Mouse (Mus musculus) cerebellum, adult 2 months (tissue): Measurements from ENCODE around the gene Rrp36. TPM values are rescaled to one million over a fixed set of nuclear protein-coding genes. Genes with fewer than 3 reads are reported as not detected.

Source experiments
- DNase-seq, 2 experiments: peaks; one replicate each; pipeline ENCODE4 v3.0.0; 2021
- H3K27ac ChIP-seq: fragments of 200-500 bp; 2 replicates; pipeline ENCODE4 v1.5.1; 2012; ENCODE audit warnings: low read length, control low read depth, inconsistent platforms; ENCODE audit not compliant: insufficient read depth
- H3K27me3 ChIP-seq: fragments of 200-500 bp; 2 replicates; pipeline ENCODE4 v1.6.1; 2012; ENCODE audit warnings: inconsistent platforms, mild to moderate bottlenecking, low read length, moderate library complexity; ENCODE audit not compliant: control insufficient read depth, insufficient read depth
- H3K4me1 ChIP-seq: fragments of 200-500 bp; 2 replicates; pipeline ENCODE4 v1.6.1; 2011; ENCODE audit warnings: low read length; ENCODE audit not compliant: control insufficient read depth, insufficient read depth
- H3K4me3 ChIP-seq: fragments of 200-500 bp; replicated peaks from 2 replicates; pipeline ENCODE3; 2011; ENCODE audit warnings: mild to moderate bottlenecking, low read depth, low read length, control low read depth; ENCODE audit not compliant: insufficient read depth
- CTCF ChIP-seq: fragments of 200-500 bp; IDR thresholded peaks from 2 replicates; pipeline ENCODE4 v1.5.1; 2011; ENCODE audit warnings: low read depth, mild to moderate bottlenecking, control low read depth, low read length, moderate library complexity, borderline replicate concordance; ENCODE audit not compliant: insufficient read depth
- POLR2A ChIP-seq: fragments of 200-500 bp; IDR thresholded peaks from 2 replicates; pipeline ENCODE4 v1.6.1; 2011; ENCODE audit warnings: low read length, control low read depth, borderline replicate concordance; ENCODE audit not compliant: insufficient read depth
- WGBS: fragments of 180-500 bp; shearing (Covaris S2); methylation state at CpG from one replicate; pipeline ENCODE4 v1.1.7; 2018; 5-methylcytosine and 5-hydroxymethylcytosine counted together
- polyA plus RNA-seq: library from polyadenylated mRNA; depleted of rRNA; stranded (reverse); fragments of >200 nt; gene quantifications from 2 replicates; pipeline ENCODE4 v1.2.3, GENCODE M21; 2012

Gene Rrp36
- polyA plus RNA-seq, 1 experiment: 32.3 TPM

DNA sequence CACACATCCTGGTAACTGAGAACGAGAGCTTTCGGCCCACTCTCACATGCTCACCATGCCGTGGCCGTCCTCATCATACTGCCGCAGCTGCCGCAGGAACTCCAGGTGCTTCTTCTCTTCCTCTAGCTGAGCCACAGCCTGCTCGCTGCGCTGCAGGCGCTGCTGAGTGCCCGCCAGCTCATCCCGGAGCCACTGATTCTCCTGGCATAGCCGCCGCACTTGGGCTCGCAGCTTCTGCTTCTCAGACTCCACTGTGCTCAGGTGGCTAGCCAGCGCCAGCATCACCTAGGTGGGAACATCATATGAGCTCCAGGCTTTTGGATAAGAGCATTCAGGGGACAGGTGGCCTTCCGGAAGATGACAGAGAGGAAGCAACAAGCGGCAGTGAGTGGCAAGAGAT is 32.1 kb downstream of the Rrp36 start:
- DNase-seq: no peak
- Histone ChIP-seq H3K27ac (0 out of 2 replicates have a peak overlapping the region, but pooled peaks have one; percentile 40), H3K4me3 (no peak overlapping the region), H3K27me3 (no peaks in the 10 kb centered on the region), H3K4me1 (peaks cover 13% of the 10 kb centered on the region)
- TF ChIP-seq POLR2A (no peak), CTCF (no peak)
- 80% methylated on average over 17 of the region's 17 CpGs for WGBS

DNA sequence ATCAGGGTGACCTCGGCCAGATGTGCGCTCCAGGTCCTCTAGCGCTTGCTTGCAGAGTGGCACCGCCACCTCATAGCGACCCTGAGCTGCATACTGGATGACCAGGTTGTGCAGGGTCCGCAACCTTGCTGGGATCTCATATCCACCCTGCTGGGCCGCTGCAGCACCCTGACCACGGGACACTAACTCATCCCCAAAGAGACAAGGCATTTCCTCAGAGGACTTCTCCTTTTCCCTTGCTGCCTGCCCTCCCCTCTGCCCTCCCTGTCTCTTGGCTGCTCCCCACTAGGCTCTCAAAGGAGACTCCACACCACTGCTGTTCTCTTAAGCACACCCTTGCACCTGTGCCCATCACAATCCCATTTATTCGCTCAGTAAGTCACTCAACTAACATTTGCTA is 34.2 kb downstream of the Rrp36 start:
- TF ChIP-seq CTCF (no peak), POLR2A (no peak)
- WGBS: 79% methylated on average over 9 of the region's 9 CpGs
- H3K4me1 ChIP-seq: peaks cover 17% of the 10 kb centered on the region
- no peak overlapping the region for H3K27ac ChIP-seq
- no peak overlapping the region for H3K4me3 ChIP-seq
- DNase-seq: no peak
- no peaks in the 10 kb centered on the region for H3K27me3 ChIP-seq

DNA sequence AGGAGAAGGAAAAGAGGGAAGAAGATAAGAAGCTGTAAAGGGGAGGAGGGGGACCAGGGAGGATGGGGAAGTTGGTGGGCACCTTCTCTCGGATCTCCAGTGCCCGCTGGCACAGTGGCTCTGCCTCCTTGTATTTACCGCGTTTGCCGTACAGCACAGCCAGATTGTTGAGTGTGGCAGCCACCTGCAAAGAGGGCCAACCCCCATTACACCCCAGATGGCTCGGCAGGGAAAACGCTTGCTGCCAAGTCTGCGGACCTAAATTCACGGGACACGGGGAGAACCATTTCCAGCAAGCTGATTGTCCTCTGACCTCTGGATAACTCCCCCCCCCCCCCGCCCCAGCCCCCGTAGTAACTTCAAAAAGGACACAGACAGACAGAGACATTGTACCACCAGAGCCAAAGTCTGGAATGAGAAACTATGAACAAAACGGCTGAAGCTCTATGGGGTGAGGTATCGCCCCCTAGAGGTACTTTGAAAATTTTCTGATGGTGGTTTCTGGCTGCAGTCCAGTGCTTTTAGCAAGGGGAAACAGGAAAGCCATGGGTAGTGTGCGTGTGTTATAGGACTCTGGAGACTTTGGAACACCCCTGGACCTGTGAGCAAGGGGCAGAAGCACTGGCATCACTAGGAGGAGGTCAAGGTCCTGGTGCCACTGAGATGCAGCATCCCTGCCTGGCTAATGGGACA is 37.2 kb downstream of the Rrp36 start:
- 2% methylated on average over 15 of the region's 15 CpGs for WGBS

DNA sequence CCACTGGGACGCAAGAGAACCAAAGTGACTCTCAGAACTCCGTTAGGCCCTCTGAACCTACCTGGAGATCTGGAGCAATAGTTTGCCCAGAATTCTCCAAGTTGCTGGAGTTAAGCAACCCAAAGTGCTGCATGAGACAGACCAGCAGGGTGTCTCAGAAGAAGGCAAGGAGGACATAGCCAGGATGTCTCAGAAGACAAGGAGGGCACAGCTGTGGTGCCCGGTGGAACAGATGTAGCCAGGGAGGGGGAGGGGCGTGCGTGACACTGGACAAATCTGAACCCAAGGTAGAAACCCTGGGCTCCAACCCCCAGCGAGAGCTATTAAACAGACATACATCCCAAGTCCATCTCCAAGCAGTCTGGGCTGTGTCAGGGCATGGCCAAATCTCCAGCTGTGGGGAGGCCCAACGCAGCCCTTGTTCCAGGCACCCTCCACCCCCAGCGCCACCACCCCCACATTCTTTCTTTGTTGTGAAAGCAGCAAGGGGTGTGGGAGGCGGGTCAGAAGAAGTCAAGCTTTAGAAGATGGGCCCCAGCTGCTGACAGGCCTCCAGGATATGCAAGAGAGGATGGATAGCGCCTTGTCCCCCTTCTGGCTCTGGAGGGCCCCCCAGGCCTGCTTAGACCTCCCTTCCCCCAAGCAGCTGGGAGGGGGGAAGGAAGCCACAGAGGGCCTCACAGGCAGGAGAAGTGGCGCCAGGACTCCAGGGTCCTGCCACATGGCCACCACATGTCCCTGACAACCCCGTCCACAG is 44.3 kb downstream of the Rrp36 start:
- Histone ChIP-seq H3K27ac (no peak overlapping the region), H3K27me3 (no peaks in the 10 kb centered on the region), H3K4me3 (peak overlapping the region; percentile 79), H3K4me1 (peaks cover 8% of the 10 kb centered on the region)
- DNase-seq: no peak
- TF ChIP-seq CTCF: no peak
- 21% methylated on average over 12 of the region's 12 CpGs for WGBS

More for the DNA sequence above, 37.2 kb downstream of the Rrp36 start:
- no peak overlapping the region for H3K27ac ChIP-seq
- H3K4me1 ChIP-seq: peaks cover 7% of the 10 kb centered on the region
- H3K27me3 ChIP-seq: no peaks in the 10 kb centered on the region
- DNase-seq: peak; percentile 73 to 75
- TF ChIP-seq CTCF (peak; percentile 60), POLR2A (no peak)
- H3K4me3 ChIP-seq: peak overlapping the region; percentile 37

DNA sequence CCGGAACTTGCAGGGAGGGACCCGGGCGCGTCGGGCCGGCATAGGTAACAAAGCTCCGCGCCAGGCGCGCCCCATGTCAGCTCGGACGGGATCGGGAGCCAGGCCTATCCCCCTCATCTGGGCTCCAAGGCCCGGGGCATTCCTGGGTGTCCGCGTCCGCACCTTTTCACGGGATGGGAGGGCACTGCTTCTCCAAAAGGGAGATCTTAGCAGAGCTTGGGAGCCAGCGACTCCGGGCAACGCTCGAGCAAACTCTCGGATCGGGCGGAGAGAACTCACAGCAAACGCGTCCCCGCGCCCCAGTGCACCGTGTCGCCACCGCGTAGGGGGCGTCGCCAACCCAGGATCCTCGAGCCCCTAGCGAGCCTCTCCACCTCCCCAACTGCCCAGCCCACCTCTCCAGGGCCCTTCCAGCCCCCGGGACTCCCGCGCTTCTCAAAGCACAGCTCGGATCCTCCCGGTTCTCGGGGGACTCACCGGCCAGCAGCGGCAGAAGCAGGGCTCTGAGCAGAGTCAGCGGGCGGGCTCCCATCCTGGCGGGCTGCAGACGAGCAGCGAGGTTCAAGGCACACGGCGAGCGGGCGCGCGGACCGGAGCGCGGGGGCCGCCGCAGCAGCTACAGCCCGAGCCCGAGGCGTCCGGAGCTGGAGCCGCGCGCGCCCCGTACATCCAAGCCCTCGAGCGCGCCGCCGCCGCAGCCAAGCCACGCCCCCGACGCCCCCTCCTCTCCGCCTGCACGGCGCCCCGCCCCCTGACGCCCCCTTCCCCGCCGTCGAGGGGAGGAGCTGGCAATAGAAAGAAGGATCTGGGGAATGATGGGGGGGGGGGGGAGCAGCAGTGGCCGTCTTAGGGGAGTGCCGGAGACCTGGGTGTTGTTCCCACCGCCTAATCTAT is 45.1 kb downstream of the Rrp36 start, which contains the start of gene Ptk7:
TSS of gene Ptk7 (minus strand) at position 714 of the 894 bp plus-strand sequence.
- Histone ChIP-seq H3K27me3 (no peaks in the 10 kb centered on the region), H3K4me3 (peak within 1 kb of the TSS; percentile 79), H3K4me1 (peaks cover 8% of the 10 kb centered on the region), H3K27ac (0 out of 2 replicates have a peak within 1 kb of the TSS, but pooled peaks have one; percentile 15)
- TF ChIP-seq POLR2A (0 out of 2 replicates have a peak, but pooled peaks have one; percentile 12), CTCF (no peak)
- WGBS: under 1% methylated on average over 84 of the region's 90 CpGs
- peak; percentile 52 to 65 for DNase-seq

DNA sequence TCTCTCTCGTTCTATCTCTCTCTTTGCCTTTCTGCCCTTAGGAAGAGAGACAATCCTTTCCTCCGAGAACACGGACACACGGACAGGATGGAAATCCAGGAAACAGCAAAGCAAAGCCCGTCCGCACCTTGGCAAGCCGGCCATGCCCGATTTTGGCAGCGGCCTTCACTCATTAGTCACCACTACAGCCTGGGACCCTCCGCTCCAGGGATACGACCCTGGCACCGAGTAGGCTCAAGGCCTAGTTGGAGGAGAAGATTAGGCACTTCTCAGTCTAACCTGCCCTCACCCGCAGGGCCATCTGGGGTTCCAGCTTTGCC is 45.7 kb downstream of the Rrp36 start:
- 0 out of 2 replicates have a peak overlapping the region, but pooled peaks have one; percentile 15 for H3K27ac ChIP-seq
- WGBS: 3% methylated on average over 13 of the region's 13 CpGs

DNA sequence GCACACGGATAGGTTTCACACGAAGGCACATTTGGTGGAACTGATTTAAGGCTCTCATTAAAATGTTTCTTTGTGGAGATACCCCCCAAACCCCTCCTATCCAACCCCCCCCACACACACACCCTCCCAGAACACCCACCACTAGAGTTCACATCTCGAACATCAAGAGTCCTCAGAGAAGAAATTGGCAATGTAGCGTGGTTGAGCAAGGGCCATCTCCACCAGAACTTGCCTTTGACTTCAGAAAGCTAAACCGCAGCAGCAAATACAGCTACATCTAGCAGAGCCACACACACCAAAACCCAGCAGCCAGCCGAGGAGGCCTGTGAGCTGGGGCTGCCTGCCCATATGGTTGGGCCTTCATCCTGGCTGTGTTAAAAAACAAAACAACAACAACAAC is 46.7 kb downstream of the Rrp36 start:
- DNase-seq: no peak
- WGBS: 79% methylated on average over 6 of the region's 6 CpGs
- Histone ChIP-seq H3K4me1 (peaks cover 12% of the 10 kb centered on the region), H3K27me3 (no peaks in the 10 kb centered on the region), H3K4me3 (no peak overlapping the region), H3K27ac (no peak overlapping the region)
- TF ChIP-seq CTCF: no peak
- no peak for TF ChIP-seq POLR2A

More for the DNA sequence above, 45.7 kb downstream of the Rrp36 start:
- peak overlapping the region; percentile 79 for H3K4me3 ChIP-seq
- TF ChIP-seq CTCF (no peak), POLR2A (no peak)
- no peaks in the 10 kb centered on the region for H3K27me3 ChIP-seq
- peak; percentile 47 to 65 for DNase-seq
- peaks cover 8% of the 10 kb centered on the region for H3K4me1 ChIP-seq
